Comparison of ENCODE assay signal across 15 mouse cellular contexts in the genomic region with DNA sequence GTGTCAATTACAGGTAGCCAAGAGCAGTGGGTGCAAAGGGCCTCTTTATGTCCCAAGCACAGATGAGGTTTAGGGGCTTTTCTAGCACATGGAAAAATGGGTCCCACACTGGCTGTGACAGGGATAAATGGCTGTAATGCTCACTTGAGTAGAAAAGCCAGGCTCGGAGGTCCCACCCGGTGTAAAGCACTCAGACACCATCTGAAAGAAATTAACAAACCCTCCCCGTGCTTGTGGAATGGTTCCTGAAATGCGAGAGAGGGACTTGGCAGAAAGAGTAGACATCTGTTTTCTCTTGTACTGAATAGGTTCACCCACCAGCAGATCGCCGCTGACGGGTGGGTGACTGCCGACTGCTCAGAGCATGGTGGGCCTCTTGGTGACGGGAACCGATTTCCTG.
DNase-seq lines count a peak whose midpoint lies in the region; ATAC-seq and TF ChIP-seq lines count a peak whose summit lies in the region.
"Had no signal": no experiment of that assay in that cellular context is flagged by ENCODE, and none has a peak within 500 bp of the region (broad histone marks: within the 10 kb centered on the region; RNA-seq: fewer than 3 reads in every experiment).

No protein-coding gene starts in this region.

- no peak for TF ChIP-seq CTCF in liver, postnatal 0 days (IDR thresholded peaks at IDR 0.05; ENCODE audit: low read depth)

- no peak overlapping the region for H3K27ac ChIP-seq in forebrain, embryonic 14.5 days (ENCODE audit: low read depth, low read length)
- no peak overlapping the region for H3K27ac ChIP-seq in forebrain, embryonic 11.5 days (ENCODE audit: low read depth, low read length)
- H3K27ac ChIP-seq in liver, postnatal 0 days (ENCODE audit: low read depth) = no peak overlapping the region
- H3K27ac ChIP-seq in midbrain, embryonic 13.5 days = no peak overlapping the region
- H3K27ac ChIP-seq: left cerebral cortex, adult 2 months; stomach, embryonic 15.5 days had no signal

- H3K36me3 ChIP-seq in forebrain, embryonic 14.5 days (ENCODE audit: control insufficient read depth, insufficient read depth, low read length) = no peaks in the 10 kb centered on the region
- H3K36me3 ChIP-seq in forebrain, embryonic 11.5 days (ENCODE audit: control insufficient read depth, insufficient read depth, low read length) = no peaks in the 10 kb centered on the region
- H3K36me3 ChIP-seq in liver, postnatal 0 days (replicated peaks; ENCODE audit: insufficient read depth, low read length) = peaks cover 41% of the 10 kb centered on the region
- no peaks in the 10 kb centered on the region for H3K36me3 ChIP-seq in midbrain, embryonic 13.5 days

- no peak overlapping the region for H3K9ac ChIP-seq in forebrain, embryonic 14.5 days (ENCODE audit: low read length)
- no peak overlapping the region for H3K9ac ChIP-seq in forebrain, embryonic 11.5 days (ENCODE audit: low read length)
- H3K9ac ChIP-seq in liver, postnatal 0 days (replicated peaks) = no peak overlapping the region
- no peak overlapping the region for H3K9ac ChIP-seq in midbrain, embryonic 13.5 days (replicated peaks)
- H3K9ac ChIP-seq: lung, embryonic 14.5 days; stomach, embryonic 15.5 days had no signal

- no peak overlapping the region for H3K4me2 ChIP-seq in forebrain, embryonic 14.5 days (ENCODE audit: low read length)
- H3K4me2 ChIP-seq in forebrain, embryonic 11.5 days (ENCODE audit: low read depth, low read length, severe bottlenecking) = no peak overlapping the region
- H3K4me2 ChIP-seq in liver, postnatal 0 days (ENCODE audit: low read depth, low read length) = no peak overlapping the region
- no peak overlapping the region for H3K4me2 ChIP-seq in midbrain, embryonic 13.5 days (replicated peaks)
- H3K4me2 ChIP-seq: lung, embryonic 14.5 days; midbrain, embryonic 11.5 days; stomach, embryonic 15.5 days had no signal

- no peaks in the 10 kb centered on the region; the same call in 1 of the 2 replicates for H3K9me3 ChIP-seq in forebrain, embryonic 14.5 days (replicated peaks; ENCODE audit: control insufficient read depth, low read length)
- no peaks in the 10 kb centered on the region for H3K9me3 ChIP-seq in forebrain, embryonic 11.5 days (ENCODE audit: control insufficient read depth, low read length)
- H3K9me3 ChIP-seq in liver, postnatal 0 days (ENCODE audit: low read length) = no peaks in the 10 kb centered on the region
- H3K9me3 ChIP-seq in midbrain, embryonic 13.5 days = no peaks in the 10 kb centered on the region
- H3K9me3 ChIP-seq: stomach, embryonic 15.5 days had no signal

- H3K4me3 ChIP-seq in forebrain, embryonic 14.5 days (ENCODE audit: low read depth, low read length) = no peak overlapping the region
- no peak overlapping the region for H3K4me3 ChIP-seq in forebrain, embryonic 11.5 days (ENCODE audit: low read depth, low read length)
- H3K4me3 ChIP-seq in liver, postnatal 0 days (ENCODE audit: low read depth, low read length) = no peak overlapping the region
- no peak overlapping the region for H3K4me3 ChIP-seq in midbrain, embryonic 13.5 days (replicated peaks)
- H3K4me3 ChIP-seq: left cerebral cortex, adult 2 months; stomach, embryonic 15.5 days had no signal

- peak; percentile 30; the same call in 1 of the 2 replicates for ATAC-seq in forebrain, embryonic 14.5 days
- no peak for ATAC-seq in forebrain, embryonic 11.5 days (replicated peaks; ENCODE audit: low FRiP score)
- no peak for ATAC-seq in liver, postnatal 0 days
- no peak for ATAC-seq in midbrain, embryonic 13.5 days
- ATAC-seq: intestine, postnatal 0 days had no signal

- peaks cover 21% of the 10 kb centered on the region for H3K4me1 ChIP-seq in forebrain, embryonic 14.5 days (ENCODE audit: control insufficient read depth, insufficient read depth, low read length)
- H3K4me1 ChIP-seq in forebrain, embryonic 11.5 days (replicated peaks; ENCODE audit: control insufficient read depth, insufficient read depth, low read length) = peaks cover 8% of the 10 kb centered on the region; the same call in 1 of the 2 replicates
- no peaks in the 10 kb centered on the region for H3K4me1 ChIP-seq in liver, postnatal 0 days (ENCODE audit: insufficient read depth)
- peaks cover 10% of the 10 kb centered on the region for H3K4me1 ChIP-seq in midbrain, embryonic 13.5 days (replicated peaks)
- H3K4me1 ChIP-seq: stomach, embryonic 15.5 days had no signal

- H3K27me3 ChIP-seq in forebrain, embryonic 14.5 days (replicated peaks; ENCODE audit: control insufficient read depth, insufficient read depth, low read length) = peaks cover 46% of the 10 kb centered on the region
- H3K27me3 ChIP-seq in forebrain, embryonic 11.5 days (ENCODE audit: control insufficient read depth, insufficient read depth, low read length) = peaks cover 64% of the 10 kb centered on the region
- H3K27me3 ChIP-seq in liver, postnatal 0 days (ENCODE audit: insufficient read depth, low read length) = no peaks in the 10 kb centered on the region
- H3K27me3 ChIP-seq in midbrain, embryonic 13.5 days = peaks cover 82% of the 10 kb centered on the region
- H3K27me3 ChIP-seq: stomach, embryonic 15.5 days had no signal

- WGBS in forebrain, embryonic 14.5 days = 25% methylated on average over 10 of the region's 10 CpGs
- WGBS in forebrain, embryonic 11.5 days = 58% methylated on average over 10 of the region's 10 CpGs
- 84% methylated on average over 10 of the region's 10 CpGs for WGBS in liver, postnatal 0 days (ENCODE audit: insufficient replicate concordance)
- WGBS in midbrain, embryonic 13.5 days = 72% methylated on average over 10 of the region's 10 CpGs

- peak; percentile 80 for DNase-seq in forebrain, embryonic 14.5 days (ENCODE audit: low spot score)
- no peak for DNase-seq in forebrain, embryonic 11.5 days (ENCODE audit: low spot score)
- DNase-seq in right cerebral cortex, adult 18-20 months = peak; percentile 23
- no peak for DNase-seq in right cerebral cortex, postnatal 14 days
- peak; percentile 77 for DNase-seq in hindlimb bud, embryonic 11.5 days (ENCODE audit: extremely low spot score, low read depth, low spot score)
- DNase-seq in liver, postnatal 0 days = no peak
- no peak for DNase-seq in spleen, postnatal 14 days (ENCODE audit: low spot score in 2 of 2)
- DNase-seq: adrenal gland, postnatal 10 days; heart, adult 11 months; lung, embryonic 14.5 days had no signal

- no peak for TF ChIP-seq EP300 in liver, postnatal 0 days (IDR thresholded peaks at IDR 0.05; ENCODE audit: low read depth)

Comparison
In these comparisons a context has a peak if more than half of its experiments do, and no peak if none do; other contexts are left out.
1. DNase-seq: peak in forebrain, embryonic 14.5 days (single experiment), right cerebral cortex, adult 18-20 months (single experiment) and hindlimb bud, embryonic 11.5 days (single experiment); none in forebrain, embryonic 11.5 days (single experiment), right cerebral cortex, postnatal 14 days (single experiment), liver, postnatal 0 days (single experiment) and spleen, postnatal 14 days (0 of 2).